Mouse (Mus musculus): Measurements from ENCODE around the gene Nsf. TPM values are rescaled to one million over a fixed set of nuclear protein-coding genes. Genes with fewer than 3 reads are reported as not detected.
"Not testable (repeated sequence)": the region's sequence is repeated elsewhere in the genome, so short reads cannot be mapped to it uniquely, and the experiment has no call there.

Nsf gene
- total RNA-seq, 2 experiments from 2014 or later: 36.0 to 37.8 TPM

DNA sequence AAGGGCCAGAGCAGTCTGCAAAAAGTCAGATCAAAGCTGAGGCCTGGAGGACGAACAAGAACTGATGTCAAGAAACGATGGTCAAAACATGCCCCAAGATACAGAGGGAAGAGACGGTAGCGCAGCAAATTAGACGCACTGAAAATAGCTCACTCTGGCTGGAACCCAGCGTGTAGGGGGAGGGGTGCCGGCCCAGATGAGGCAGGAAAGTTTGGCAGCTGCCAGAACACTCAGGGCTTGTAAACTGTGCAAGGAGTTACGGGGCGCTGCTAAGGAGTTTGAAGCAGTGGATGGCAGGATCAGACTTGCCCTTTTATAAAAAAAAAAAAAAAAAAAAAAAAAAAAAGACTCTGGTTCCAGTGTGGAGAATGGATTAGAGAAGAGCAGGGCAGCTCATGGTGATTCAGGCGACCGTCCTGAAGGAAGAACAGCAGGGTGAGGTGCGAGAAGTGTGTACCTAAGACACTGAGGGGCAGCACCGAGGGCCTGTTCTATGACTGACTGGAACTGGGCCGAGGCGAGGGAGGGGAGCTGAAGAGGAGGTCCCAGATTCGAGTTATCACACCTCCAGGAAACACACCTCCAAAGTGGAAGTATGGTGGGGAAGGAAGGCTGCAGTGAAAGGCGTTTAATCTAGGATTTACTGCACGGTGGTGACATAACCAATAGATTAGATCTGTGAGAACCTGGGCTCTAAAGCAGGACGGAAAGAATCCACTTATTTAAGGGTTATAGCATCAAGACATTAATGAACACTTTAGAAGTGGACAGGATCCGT lies 52.9 kb downstream of the Nsf start:
- DNase-seq: peak; percentile 73 to 77
- intact Hi-C loops (cut with DNase I): no loop called here

DNA sequence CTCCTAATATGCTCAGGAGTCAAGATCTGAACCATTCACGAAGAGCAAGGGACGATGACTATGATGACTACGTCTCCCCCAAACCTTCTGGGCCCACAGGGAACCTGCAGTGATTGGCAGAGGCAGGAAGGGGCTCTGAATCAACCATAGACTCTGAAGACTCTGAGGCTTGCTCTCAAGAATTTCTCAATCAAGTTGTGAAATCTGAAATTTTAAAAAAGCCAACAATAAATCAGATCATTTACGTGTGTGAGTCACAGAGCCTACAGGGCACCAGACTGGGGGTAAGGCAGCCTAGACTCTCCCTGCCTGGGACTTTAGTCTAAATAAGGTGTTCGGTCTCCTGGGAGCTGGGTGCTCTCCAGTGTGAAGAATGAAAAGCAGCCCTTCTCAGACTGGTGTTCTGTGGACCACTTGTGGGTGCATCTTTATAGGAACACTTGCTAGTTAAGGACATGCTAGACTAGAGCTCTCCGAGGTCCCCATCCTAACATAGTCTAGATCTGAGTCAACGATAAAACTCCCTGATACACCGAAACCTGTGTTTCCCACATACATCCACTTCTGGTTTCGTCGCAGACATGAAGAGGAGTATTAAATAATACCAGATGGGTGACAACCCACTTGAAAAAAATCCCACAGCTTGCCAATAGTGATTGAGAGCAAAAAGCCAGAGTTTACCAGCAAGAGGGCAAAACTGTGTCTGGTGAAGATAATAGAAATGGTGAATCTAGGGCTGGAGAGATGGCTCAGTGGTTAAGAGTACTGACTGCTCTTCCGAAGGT lies 56.7 kb downstream of the Nsf start:
- intact Hi-C loops (cut with DNase I): no loop called here

DNA sequence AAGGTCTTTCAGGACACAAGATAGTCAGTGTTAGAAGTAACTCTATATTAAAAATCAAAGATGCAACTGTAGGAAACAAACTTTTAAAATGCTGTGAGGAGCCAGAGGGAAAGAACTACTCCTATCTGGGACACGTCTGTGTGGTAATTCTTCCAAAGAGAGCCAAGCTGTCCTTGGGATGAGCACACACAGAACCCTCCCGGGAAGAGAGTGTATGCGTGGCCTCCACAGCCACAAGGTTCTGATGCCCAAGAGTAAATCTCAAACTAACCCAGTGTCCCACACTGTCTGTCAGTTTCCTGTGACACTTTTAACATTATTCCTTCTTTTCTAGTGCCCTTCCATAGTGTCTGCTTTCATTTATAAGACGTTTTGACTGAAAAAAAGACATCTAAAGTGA lies 57.8 kb downstream of the Nsf start:
- intact Hi-C loops (cut with DNase I): no loop called here
- DNase-seq: no peak

More for the DNA sequence above, 56.7 kb downstream of the Nsf start:
- no peak for DNase-seq

DNA sequence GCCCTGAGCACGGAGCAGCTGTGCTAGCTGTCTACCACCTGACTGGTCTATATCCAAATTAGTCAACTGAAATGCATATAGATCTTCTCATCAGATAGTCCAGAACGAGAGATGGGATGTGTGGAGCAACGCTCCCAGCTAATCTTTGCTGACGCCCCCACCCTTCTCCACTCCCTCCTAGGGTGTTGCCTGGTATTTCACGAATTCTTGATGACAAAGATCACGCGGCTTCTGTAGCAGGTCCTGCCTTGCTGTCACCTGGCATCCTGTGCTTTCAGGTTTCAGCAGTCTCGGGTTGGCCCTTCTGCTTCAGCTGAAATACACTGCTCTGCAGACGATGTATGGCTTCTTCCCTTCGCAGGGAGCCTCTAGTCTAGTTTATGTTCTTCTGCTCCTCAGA lies 61.0 kb downstream of the Nsf start:
- DNase-seq: no peak
- intact Hi-C loops (cut with DNase I): no loop called here

DNA sequence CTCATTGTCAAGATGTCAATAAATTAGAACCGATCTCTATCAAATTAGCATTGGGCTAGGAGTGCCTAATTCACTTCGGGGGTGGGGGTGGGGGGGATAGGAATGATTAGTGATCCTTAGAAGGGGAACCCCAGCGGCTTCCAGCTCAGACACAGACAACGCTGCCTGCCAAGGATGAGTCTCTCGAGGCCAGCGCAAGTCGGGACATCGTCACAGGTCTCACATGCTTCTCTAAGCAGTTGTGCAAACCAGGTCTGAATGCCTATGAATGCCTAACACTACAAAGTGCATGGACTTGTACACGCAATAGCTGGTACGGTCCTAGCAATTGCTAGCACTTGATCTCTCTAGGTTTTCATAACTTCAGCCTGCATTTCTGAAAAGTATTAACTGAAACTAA lies 62.1 kb downstream of the Nsf start:
- intact Hi-C loops (cut with DNase I): no loop called here
- no peak for DNase-seq

DNA sequence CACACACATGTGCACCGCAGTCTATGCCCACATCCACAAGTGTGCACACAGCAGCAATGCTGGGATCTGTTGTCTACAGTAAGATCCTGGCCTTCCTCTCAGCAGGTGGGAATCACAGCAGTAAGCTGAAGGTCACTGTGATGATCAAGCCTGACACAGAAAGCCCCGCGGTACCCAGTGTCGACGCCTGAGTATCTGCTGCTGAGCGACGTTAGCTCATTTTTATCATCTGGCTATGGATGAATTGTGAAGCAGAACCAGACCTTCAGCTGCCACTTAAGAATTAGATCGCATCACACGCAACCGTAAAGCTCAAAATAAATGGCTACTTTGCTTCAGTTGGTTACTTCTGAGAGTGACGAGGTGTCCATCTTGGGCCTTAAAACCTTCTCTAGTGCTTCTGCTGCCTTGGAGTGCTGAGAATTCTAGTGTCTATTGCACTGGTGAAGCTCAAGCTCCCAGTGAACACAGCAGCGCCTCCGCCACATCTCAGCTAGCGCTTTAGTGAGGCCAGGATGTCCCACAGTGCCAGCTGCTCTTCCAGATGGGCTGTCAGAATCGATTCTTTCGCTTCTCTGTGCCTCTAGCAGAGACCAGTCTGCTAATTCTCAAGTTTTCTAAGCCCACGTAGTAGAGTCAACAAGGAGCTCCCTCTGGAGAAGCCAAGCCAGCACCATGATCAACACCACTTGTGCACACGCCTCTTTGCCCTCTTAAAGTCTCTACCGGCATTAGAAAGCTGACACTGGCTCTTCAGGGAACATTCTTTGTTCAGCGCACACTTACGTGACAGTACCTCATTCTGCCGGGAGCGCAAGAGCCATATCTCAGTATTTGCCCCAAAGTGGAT lies 63.3 kb downstream of the Nsf start:
- no peak for DNase-seq
- intact Hi-C loops (cut with DNase I): no loop called here

DNA sequence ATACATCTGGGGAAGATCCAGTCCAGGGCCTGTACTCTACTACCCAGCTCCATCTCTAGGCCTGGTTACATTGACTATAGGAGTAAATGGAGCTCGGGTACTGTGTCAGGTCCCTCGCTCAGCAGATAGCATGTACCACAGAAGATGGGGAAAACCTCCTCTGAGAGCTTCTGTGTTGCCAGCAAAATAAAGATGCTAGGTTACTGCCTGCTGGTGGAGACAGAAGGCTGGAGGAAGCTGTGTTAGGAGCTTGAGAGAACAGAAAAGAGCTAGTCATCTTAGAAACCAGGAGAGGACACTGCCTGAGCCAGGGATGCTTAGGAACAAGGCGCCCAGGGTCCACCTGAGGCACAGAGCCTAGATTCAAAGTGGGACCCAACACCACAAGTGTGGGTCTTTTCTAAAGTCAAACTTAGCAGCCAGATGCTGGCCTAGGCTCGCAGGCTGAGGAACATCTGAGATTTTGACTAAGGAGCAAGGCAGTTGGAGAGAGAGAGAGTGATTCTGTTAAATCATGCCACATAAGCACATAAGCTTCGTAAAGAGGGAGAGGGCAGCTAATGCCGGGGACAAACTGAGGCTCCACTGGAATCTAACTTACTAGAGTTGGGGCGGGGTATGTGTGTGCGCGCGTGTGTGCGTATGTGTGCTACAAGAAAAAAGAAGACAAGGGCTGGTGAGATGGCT lies 66.0 kb downstream of the Nsf start:
- DNase-seq: no peak
- intact Hi-C loops (cut with DNase I): no loop called here

DNA sequence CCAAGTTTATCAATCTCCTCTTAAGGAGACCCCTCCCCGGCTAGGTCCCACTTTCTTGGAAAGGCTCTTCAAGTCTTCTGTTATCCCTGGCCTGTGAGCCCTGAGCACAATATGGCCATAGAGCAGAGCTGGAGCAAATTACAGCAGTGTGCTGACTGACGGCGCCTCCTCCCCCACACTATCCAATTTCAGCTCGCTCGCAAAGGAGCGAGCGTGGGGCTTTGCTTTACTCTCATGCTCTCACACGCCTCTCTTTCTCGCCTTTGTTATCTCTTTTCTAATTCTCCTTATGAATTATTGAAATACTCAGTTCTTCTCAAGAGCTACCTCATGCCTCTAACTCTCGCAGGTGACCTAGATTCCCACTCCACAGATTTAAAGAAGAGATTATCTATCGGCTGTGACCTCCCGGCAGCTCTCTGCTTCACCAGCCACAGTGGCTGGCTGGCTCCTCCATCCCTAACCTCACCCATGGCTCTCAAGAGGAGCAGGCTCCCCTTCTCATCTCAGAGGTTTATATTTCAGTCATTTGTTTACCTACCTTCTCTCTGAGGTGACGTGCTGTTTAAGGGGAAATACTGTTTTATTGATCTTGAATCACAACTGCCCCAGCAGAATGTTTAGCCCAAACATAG lies 69.0 kb downstream of the Nsf start:
- intact Hi-C loops (cut with DNase I): no loop called here
- DNase-seq: no peak

DNA sequence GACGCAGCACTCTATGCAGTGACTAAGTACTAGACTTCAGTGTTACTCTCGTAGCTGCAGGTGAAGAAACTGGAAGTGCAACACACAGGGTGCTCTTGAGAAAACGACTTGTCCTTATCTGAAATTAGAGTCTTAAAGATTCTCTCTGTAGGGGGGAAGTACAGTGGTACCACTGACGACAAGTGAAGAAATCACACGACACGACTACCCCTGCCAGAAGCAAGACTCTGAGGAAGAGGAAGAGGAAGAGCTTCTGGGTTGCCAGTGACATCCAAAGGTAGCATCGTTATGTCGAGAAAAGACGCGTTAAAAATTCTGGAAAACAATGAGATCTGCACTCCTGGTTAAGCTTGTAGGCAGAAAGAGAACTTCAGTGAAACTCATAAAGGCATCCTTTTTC lies 70.1 kb downstream of the Nsf start:
- no peak for DNase-seq
- intact Hi-C loops (cut with DNase I): no loop called here

DNA sequence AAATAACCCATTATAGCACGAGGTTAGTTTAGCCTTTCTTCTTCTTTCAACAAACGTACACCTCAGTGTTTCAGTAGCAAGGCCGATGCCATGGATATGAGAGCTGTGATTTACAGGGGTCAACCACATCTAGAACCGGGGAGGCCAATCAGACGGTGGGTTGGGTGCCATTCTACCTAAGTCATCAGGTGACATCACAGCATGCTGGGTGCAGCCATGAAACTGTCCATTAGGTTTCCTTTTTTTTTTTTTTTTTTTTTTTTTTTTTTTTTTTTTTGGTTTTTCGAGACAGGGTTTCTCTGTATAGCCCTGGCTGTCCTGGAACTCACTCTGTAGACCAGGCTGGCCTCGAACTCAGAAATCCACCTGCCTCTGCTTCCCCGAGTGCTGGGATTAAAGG lies 74.4 kb downstream of the Nsf start:
- intact Hi-C loops (cut with DNase I); DNase-seq: not testable (repeated sequence)

DNA sequence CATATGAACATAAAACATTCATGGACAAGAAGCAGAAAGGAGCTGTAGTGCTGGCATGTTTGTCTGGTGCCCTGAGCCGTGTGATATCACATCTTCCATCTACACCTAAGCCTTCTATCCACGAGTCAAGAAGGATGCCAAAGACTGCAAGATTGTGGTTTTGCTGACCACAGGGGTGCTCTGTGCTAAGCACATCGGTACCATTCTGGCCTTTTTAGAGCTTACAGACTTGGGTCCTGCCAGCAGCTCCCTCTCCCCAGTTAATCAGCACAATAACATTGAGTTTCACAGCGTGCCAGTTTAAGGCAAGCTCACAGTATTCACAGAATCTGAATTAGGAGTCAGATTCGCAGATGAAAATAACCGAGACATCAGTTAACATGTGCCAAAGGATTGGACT lies 75.4 kb downstream of the Nsf start:
- intact Hi-C loops (cut with DNase I): no loop called here
- no peak for DNase-seq

DNA sequence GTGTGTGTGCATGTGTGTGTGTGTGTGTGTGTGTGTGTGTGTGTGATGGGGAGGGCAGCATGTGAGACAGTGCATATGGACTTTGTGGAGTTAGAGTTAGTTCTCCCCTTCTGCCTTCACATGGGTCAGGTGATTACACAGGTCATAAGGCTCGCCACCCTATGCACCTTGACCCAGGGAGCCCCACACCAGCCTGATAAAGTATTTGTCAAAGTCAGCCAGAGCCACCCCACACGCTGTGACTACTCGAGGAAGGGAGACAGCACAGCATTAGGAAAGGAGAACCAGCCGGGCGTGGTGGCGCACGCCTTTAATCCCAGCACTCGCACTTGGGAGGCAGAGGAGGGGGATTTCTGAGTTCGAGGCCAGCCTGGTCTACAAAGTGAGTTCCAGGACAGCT lies 83.5 kb downstream of the Nsf start:
- no peak for DNase-seq
- intact Hi-C loops (cut with DNase I): no loop called here

DNA sequence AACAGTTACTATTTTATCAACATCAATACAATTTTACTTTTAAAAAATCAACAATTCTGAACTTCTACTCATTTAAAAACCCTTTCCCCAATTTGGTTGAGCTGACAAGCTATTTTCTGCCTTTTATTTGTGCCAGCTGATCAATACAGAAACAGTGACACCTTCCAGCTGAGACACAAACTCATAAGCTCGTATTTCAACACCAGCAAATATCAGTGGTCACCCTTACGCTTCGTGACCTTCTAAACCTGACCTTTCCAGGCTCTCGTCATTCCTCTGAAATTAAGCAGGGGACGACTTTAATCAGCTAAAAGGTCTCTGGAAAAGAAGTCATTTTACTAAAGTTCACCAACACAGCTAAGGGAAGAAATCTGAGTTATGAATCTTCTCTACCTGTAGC lies 86.2 kb downstream of the Nsf start:
- intact Hi-C loops (cut with DNase I): no loop called here
- DNase-seq: no peak

DNA sequence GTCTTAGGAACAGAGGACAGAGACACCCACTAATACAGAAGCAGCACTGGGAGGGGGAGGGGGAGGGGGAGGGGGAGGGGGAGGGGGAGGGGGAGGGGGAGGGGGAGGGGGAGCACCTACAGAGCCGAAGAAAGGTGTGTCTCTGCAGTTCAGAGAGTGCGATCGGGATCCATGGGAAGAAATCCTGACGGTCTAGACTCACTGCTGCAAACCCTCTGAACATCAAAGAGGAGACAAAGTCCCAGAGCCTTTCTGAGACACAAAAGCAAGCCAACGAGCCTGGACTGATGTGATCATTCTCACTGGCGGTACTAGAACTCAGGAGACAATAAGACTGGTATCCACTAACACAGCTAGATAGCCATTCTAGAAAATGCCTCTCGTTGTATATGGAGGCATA lies 88.5 kb downstream of the Nsf start:
- intact Hi-C loops (cut with DNase I): no loop called here
- no peak for DNase-seq

DNA sequence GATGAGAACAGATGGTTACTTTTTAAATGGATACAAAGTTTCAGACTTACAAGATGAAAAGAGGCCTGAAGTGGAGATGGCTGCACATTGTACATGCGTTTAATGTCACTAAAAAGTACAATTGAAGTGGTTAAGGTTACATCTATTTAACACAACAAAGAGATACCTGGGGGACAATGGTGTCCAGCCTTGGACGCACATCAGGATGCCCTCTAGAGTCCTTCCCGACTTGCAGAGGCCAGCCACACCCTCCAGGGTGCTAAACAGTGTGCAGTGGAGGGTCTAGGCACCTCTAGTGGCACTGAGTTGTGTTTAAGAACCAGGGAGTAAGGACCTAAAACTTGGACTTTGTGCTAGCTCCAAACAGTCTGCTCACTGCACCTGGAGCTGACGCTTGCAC lies 89.4 kb downstream of the Nsf start:
- intact Hi-C loops (cut with DNase I): no loop called here
- DNase-seq: no peak

DNA sequence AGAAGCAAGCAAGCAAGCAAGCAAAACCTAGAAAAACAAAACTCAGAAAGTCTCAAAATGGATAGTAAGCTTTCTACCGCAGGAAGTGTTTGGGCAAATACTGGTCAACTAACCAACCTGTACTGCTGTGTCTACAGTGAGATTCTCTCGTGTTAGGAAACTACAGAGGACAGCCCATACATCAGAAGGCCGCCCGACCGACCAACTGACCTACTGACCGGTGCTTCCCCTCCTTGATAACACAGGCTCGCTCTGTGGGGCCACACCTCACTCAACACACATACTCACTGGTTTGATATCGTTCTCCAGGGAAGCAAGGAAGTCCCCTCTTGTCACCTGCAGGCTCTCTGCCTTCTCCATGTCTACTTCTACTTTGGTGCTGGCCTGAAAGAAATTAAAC lies 90.9 kb downstream of the Nsf start:
- DNase-seq: no peak
- intact Hi-C loops (cut with DNase I): no loop called here

DNA sequence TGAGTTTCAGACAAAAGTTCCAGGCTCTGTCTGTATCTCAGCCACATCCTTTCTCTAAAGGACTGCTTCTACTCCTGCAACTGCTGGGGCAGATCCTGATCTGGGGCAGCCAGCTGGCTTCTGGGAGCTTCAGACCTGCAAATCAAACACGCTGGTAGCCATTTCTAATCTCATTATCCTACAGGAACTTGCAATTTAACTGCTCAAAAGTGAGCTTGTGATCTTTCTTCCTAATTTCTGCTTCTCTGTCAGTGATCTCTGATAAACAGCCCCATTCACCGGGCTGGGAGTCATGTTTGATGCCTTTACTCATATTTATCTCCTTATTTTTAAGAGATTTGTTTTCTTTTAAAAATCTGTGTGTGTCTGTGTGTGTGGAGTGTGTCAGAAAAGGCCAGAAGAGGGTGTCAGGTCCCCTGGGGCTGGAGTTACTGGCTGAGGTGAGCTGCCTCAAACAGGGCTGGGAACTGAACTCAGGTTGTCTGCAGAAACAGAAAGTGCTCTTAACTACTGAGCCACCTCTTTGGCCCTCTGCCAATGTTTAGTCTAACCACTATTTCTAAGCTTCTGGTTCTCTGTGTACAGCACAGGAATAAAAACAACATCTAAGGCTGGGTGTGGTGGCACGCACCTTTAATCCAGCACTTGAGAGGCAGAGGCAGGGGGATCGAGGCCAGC lies 93.8 kb downstream of the Nsf start:
- intact Hi-C loops (cut with DNase I): no loop called here
- DNase-seq: no peak

DNA sequence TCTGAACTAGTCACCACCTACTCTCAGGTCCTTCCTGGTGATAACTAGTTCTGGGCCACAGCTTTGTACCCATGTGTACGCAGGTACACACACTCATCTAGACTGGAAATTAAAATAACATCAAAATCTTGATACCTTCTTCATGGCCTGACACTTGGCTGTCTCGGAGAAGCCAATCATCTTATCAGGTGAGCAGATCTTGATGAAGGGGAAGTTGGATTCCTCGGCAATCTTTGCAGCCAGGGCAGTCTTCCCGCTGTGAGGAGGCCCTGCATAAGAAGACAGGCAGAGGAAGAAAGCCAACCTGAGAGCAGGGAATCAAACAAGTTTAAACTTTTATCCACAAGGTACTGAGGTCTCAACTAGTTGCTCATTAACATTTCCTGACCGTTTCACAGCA lies 95.1 kb downstream of the Nsf start:
- intact Hi-C loops (cut with DNase I): no loop called here
- DNase-seq: no peak

DNA sequence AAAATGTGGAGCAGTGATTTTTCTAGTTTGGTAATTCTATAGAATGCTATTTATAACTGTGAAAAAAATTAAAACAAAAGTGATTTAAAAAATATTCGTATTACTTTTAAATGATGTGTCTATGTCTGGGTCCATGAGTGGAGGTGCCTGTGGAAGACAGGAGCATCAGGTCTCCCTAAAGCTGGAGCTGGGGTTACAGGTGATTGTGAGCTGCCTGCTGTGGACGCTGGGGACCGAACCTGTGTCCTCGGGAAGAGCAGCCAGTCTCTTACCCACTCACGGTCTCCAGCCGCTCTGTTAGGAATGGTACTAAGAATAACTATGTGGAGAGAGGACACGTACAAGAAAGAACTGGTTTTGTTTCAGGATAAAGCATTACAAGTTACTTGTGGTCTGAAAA lies 97.2 kb downstream of the Nsf start:
- no peak for DNase-seq
- intact Hi-C loops (cut with DNase I): no loop called here

DNA sequence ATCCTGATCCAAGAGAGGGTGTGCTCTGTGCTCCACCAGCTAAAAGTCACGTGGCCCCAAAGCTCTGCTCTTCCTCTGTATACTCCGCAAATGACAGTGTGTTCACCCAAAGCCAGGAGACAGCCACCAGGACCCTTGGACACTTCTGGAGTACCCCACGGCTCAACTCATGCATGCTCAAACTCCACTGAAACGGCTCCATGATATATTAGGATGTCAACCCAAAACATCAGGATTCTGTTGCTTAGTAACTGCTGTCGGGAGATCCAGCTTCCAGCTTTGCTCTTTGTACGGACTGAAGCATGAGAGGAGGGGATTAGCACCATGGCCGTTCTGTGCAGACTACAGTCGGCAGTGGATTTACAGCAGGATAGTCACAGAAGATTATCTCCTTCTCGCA lies 99.6 kb downstream of the Nsf start:
- intact Hi-C loops (cut with DNase I): no loop called here
- no peak for DNase-seq

Measured in heart, postnatal 14 days (tissue).